12 mouse cellular contexts compared by ENCODE assay signal in the genomic region with DNA sequence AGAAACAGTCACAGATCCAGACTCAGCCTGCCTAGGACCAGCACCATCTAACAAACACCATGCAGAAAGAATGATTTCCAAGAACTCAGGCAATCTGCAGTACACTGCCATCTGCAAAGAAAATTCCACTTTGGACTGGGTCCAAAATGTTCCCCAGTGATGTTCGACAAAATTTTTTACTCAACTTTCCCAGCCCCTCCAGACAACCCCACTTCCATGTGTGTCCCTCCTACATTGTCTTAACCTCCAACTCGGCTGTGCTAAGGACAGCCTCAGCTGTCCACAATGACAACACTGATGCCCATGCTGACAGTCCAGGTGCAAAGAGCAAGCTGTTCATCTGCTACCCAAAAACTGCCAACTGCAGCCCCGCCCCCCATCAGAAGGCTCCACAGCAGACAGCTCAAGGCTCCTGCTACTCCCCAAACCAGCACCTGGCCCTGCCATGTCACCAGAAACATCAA. TPM values are rescaled to one million over a fixed set of nuclear protein-coding genes. Genes with fewer than 3 reads are reported as not detected.
DNase-seq lines count a peak whose midpoint lies in the region; ATAC-seq and TF ChIP-seq lines count a peak whose summit lies in the region.
"Had no signal": no experiment of that assay in that cellular context is flagged by ENCODE, and none has a peak within 500 bp of the region (broad histone marks: within the 10 kb centered on the region; RNA-seq: fewer than 3 reads in every experiment).

No protein-coding gene starts in this region.

- no peaks in the 10 kb centered on the region for H3K9me3 ChIP-seq in heart, embryonic 10.5 days
- H3K9me3 ChIP-seq in limb, embryonic 13.5 days: no peaks in the 10 kb centered on the region
- H3K9me3 ChIP-seq: heart, embryonic 13.5 days; liver, embryonic 13.5 days; midbrain, embryonic 10.5 days had no signal

- 74% methylated on average over 3 of the region's 3 CpGs for WGBS in heart, embryonic 10.5 days
- 60% methylated on average over 3 of the region's 3 CpGs for WGBS in heart, adult 2 months
- 51% methylated on average over 3 of the region's 3 CpGs for WGBS in limb, embryonic 13.5 days

- no peak overlapping the region for H3K4me2 ChIP-seq in limb, embryonic 13.5 days (replicated peaks)
- H3K4me2 ChIP-seq: heart, embryonic 13.5 days; liver, embryonic 13.5 days had no signal

- no peak overlapping the region for H3K9ac ChIP-seq in heart, adult 2 months (ENCODE audit: low read depth, low read length)
- no peak overlapping the region for H3K9ac ChIP-seq in limb, embryonic 13.5 days
- H3K9ac ChIP-seq: liver, embryonic 13.5 days had no signal

- H3K27me3 ChIP-seq in heart, embryonic 10.5 days (ENCODE audit: insufficient read depth, poor library complexity, severe bottlenecking): no peaks in the 10 kb centered on the region
- no peaks in the 10 kb centered on the region for H3K27me3 ChIP-seq in heart, adult 2 months (ENCODE audit: control insufficient read depth, insufficient read depth, low read length)
- no peaks in the 10 kb centered on the region for H3K27me3 ChIP-seq in limb, embryonic 13.5 days
- H3K27me3 ChIP-seq: heart, embryonic 13.5 days; liver, embryonic 13.5 days had no signal

- ATAC-seq in limb, embryonic 13.5 days (ENCODE audit: low FRiP score, low read depth): peak; percentile 29; the same call in 1 of the 2 replicates
- ATAC-seq: CD4-positive, CD25-positive, alpha-beta regulatory T cell, adult 4 months had no signal

- H3K4me3 ChIP-seq in heart, embryonic 10.5 days: no peak overlapping the region
- H3K4me3 ChIP-seq in heart, adult 2 months: no peak overlapping the region
- no peak overlapping the region for H3K4me3 ChIP-seq in limb, embryonic 13.5 days
- H3K4me3 ChIP-seq: heart, embryonic 13.5 days; liver, embryonic 13.5 days; midbrain, embryonic 10.5 days had no signal

- no peak for TF ChIP-seq POLR2A in heart, adult 2 months (IDR thresholded peaks at IDR 0.05; ENCODE audit: insufficient read depth, low read depth, low read length)

- TF ChIP-seq CTCF in heart, adult 2 months (IDR thresholded peaks at IDR 0.05): no peak

- peaks cover 77% of the 10 kb centered on the region for H3K4me1 ChIP-seq in heart, embryonic 10.5 days
- peaks cover 23% of the 10 kb centered on the region for H3K4me1 ChIP-seq in heart, adult 2 months (ENCODE audit: control insufficient read depth, insufficient read depth, low read length)
- peaks cover 46% of the 10 kb centered on the region for H3K4me1 ChIP-seq in limb, embryonic 13.5 days

- intact Hi-C loops in heart, adult 2 months (cut with DNase I): no loop called here

- H3K36me3 ChIP-seq in heart, embryonic 10.5 days: peaks cover 4% of the 10 kb centered on the region; the same call in 1 of the 2 replicates
- H3K36me3 ChIP-seq in heart, adult 2 months (ENCODE audit: control insufficient read depth, insufficient read depth, low read length): no peaks in the 10 kb centered on the region
- H3K36me3 ChIP-seq in limb, embryonic 13.5 days: no peaks in the 10 kb centered on the region
- H3K36me3 ChIP-seq: midbrain, embryonic 10.5 days had no signal

- no peak for TF ChIP-seq EP300 in heart, adult 2 months (IDR thresholded peaks at IDR 0.05; ENCODE audit: insufficient read depth, low read depth, low read length)

- no peak for DNase-seq in heart, embryonic 10.5 days (ENCODE audit: low spot score)
- DNase-seq in heart, adult 2 months: no peak
- peak; percentile 47 for DNase-seq in NIH3T3 (ENCODE audit: low read depth)
- DNase-seq in cerebellum, postnatal 10 days: peak; percentile 93 to 94
- no peak for DNase-seq in heart, adult 9 months (ENCODE audit: low spot score in 2 of 2)
- DNase-seq in adrenal gland, adult 18-20 months (ENCODE audit: low spot score in 2 of 2): no peak
- no peak for DNase-seq in spleen, postnatal 10 days (ENCODE audit: low spot score in 2 of 2)
- DNase-seq: liver, embryonic 13.5 days had no signal

- H3K79me2 ChIP-seq in heart, adult 2 months (replicated peaks; ENCODE audit: control insufficient read depth, insufficient read depth, low read length): 0 out of 2 replicates have a peak, but pooled peaks cover 1% of the 10 kb centered on the region

- H3K27ac ChIP-seq in heart, embryonic 10.5 days: peak overlapping the region; percentile 56; the same call in 1 of the 2 replicates
- no peak overlapping the region for H3K27ac ChIP-seq in heart, adult 2 months
- H3K27ac ChIP-seq in limb, embryonic 13.5 days: no peak overlapping the region; the same call in 1 of the 2 replicates
- H3K27ac ChIP-seq: heart, embryonic 13.5 days; liver, embryonic 13.5 days; midbrain, embryonic 10.5 days had no signal

RNA-seq across cellular contexts. Expression of gene B4galt5, which starts 32.2 kb away (rescaled TPM):
- polyA plus RNA-seq in heart, embryonic 10.5 days (2016; fragmentation: Nextera tagmentation; extraction: Ambion mirVana): 11.4 and 13.6 TPM in 2 replicates
- 10 to 100 TPM; 14.1 to 17.0 TPM for total RNA-seq in heart, adult 2 months (2021)
- 9.4 and 9.8 TPM in 2 replicates for polyA plus RNA-seq in heart, adult 2 months (2012; rRNA removed)
- 10.1 and 13.9 TPM in 2 replicates for polyA plus RNA-seq in limb, embryonic 13.5 days (2015; fragmentation: Nextera tagmentation; extraction: Ambion mirVana)
- total RNA-seq in adrenal gland, adult 18-20 months (2021): 100 to 1,000 TPM in 1 of 2 experiments, 10 to 100 TPM in 1; 74.7 to 123 TPM

Comparison
In these comparisons a context has a peak if more than half of its experiments do, and no peak if none do; other contexts are left out.
1. DNase-seq: peak in NIH3T3 (single experiment) and cerebellum, postnatal 10 days (2 of 2); none in heart, embryonic 10.5 days (single experiment), heart, adult 2 months (0 of 2), heart, adult 9 months (0 of 2), adrenal gland, adult 18-20 months (0 of 2) and spleen, postnatal 10 days (0 of 2).